Mouse (Mus musculus) cerebral cortex, adult 2 months (tissue): Measurements from ENCODE around the gene Rbpms2.

Experiments
- WGBS: fragments of 180-500 bp; shearing (Covaris S2); methylation state at CpG from one replicate; pipeline ENCODE4 v1.1.7; 2018; 5-methylcytosine and 5-hydroxymethylcytosine counted together

Gene Rbpms2

GRCm38 (mm10) chr9:65655540-65655939 lies 26.1 kb downstream of the Rbpms2 start:
- 87% methylated on average over 8 of the region's 8 CpGs for WGBS

- 80% methylated on average over 3 of the region's 3 CpGs for WGBS
Measured at GRCm38 (mm10) chr9:65657218-65657617, 27.8 kb downstream of the Rbpms2 start.

GRCm38 (mm10) chr9:65661029-65661428 lies 31.6 kb downstream of the Rbpms2 start:
- WGBS: 73% methylated on average over 5 of the region's 5 CpGs

GRCm38 (mm10) chr9:65661493-65661892 lies 32.0 kb downstream of the Rbpms2 start:
- WGBS: 90% methylated on average over 1 of the region's 1 CpGs

GRCm38 (mm10) chr9:65664163-65664562 lies 34.7 kb downstream of the Rbpms2 start:
- 4% methylated on average over 3 of the region's 3 CpGs for WGBS

- WGBS: 15% methylated on average over 5 of the region's 5 CpGs
Measured at GRCm38 (mm10) chr9:65666042-65666441, 36.6 kb downstream of the Rbpms2 start.

DNA sequence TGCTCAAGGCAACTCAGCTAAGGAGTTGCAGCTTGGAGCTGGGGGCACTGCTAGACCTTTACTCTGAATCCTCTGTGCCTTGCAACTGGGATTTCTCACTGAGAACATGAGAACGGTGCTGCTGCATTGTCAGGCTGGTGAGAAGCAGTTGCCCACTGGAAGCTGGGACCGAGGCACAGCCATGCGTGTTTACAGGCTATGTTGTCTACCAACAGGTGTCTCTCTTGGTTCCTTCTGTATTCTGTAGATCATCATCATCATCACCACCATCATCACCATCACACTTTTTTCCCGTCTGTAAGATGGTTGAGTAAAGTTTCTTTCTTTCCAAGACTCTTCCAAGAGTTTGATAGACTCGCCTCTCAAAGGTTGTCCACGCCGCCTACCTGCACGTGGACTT lies 38.3 kb downstream of the Rbpms2 start, which contains the start of gene Oaz2:
Gene Oaz2, plus strand, starts transcription at position 301 of the 400 bp plus-strand sequence.
- WGBS: 96% methylated on average over 8 of the region's 8 CpGs

GRCm38 (mm10) chr9:65671431-65671931 lies 42.0 kb downstream of the Rbpms2 start:
- 69% methylated on average over 9 of the region's 9 CpGs for WGBS

DNA sequence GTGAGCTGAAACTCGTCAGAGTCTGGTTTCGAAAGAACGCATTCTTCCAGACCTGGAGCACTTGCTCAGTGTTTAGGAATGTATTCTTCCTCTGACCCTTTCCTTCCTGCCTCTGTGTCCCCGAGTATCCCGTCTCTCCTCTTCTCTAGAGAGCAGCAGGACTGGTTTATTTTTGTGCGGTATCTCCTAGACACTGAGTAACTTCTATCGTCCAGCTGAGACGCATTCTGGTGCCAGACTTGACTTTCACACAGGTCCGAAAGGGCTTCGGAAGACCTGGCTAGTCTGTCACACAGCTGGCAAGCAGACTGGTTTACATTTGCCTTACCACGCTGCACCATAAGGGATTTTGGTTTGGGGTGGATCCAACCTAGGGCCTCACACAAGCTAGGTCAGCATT lies 43.5 kb downstream of the Rbpms2 start:
- WGBS: 66% methylated on average over 11 of the region's 11 CpGs

GRCm38 (mm10) chr9:65675461-65676357 lies 46.3 kb downstream of the Rbpms2 start:
- whole genome bisulfite sequencing: 39% methylated on average over 8 of the region's 8 CpGs

DNA sequence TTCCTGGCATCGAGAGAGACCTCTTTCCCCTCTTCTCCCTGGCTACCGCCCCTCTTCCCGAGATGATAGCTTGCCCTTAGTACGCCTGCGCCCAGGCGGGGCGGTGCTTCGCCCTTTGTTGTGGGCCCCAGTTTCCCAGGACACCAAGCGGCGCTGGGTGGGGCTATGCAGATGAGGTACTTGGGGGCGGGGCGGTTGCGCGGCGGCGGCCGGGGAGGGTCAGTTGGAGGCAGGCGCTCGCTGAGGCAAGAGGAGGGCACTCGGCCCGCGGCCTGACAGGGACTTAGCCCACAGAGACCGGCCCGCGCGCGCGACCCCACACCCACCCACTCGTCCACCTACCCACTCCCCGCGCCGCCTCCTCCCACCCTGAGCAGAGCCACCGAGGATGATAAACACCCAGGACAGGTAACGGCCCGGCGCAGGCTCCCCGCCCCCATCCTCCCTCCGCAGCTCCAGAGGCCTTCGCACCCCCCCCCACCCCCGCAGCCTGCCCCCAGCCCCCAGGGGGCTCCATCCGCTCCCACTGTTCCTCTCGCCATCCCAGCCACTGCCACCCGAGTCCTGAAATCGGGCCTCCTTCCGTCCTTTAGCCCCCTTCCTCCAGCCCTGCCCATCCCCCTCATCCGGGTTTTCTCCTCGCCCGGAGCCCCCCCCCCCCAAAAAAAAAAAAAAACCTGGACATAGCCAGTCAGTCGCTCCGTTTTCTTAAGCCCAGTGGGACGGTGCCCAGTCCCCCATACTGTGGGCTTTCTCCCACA lies 47.1 kb downstream of the Rbpms2 start:
- WGBS: under 1% methylated on average over 48 of the region's 51 CpGs

GRCm38 (mm10) chr9:65677119-65677462 lies 47.6 kb downstream of the Rbpms2 start:
- 0% methylated on average over 3 of the region's 3 CpGs for WGBS

DNA sequence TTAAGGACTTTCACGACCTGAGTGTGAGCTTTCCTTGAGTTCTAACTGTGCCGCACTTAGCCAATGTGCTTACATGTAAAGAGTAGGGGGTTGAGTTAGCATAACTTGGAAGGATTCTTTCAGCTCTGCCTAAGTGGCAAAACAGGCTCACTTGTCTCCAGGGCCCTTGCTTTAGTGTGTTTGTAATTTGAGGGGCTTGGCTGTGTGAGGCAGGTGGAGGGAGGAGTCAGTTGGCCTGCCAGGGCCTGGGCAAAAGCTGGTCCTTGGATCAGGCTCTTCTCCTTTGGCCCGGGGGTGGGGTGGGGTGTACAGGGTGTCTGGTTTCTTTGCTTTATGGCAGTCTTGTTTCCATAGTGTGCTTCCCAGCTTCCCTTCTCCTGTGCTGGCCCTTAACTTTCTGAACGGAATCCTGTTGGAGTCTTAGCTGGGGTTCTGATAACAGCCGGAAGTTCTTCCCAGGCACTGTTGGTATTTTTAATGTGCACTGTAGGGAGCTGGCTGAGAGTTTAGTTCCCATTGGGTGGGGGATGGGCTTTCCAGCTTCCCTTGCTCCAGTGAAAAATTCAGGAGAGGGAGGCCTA lies 49.8 kb downstream of the Rbpms2 start:
- WGBS: 12% methylated on average over 5 of the region's 5 CpGs

GRCm38 (mm10) chr9:65680938-65681633 lies 51.6 kb downstream of the Rbpms2 start:
- 34% methylated on average over 4 of the region's 4 CpGs for WGBS

DNA sequence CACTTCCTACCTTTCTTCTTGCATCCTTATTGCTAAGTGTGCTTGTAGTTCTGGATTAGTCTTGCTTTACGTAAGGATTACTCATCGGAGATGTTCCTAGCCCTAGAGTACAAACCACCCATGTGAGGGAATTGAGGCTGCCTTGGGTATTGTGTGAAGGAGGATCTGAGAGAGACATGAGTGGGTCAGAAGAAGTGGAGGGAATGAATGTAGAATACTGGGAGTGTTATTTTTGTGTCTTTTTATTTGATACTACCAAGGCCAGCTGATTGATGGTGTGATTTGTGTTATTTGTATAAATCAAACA lies 52.1 kb downstream of the Rbpms2 start:
- WGBS: 32% methylated on average over 2 of the region's 2 CpGs

- 89% methylated on average over 3 of the region's 3 CpGs for WGBS
Measured at GRCm38 (mm10) chr9:65682183-65682582, 52.7 kb downstream of the Rbpms2 start.

DNA sequence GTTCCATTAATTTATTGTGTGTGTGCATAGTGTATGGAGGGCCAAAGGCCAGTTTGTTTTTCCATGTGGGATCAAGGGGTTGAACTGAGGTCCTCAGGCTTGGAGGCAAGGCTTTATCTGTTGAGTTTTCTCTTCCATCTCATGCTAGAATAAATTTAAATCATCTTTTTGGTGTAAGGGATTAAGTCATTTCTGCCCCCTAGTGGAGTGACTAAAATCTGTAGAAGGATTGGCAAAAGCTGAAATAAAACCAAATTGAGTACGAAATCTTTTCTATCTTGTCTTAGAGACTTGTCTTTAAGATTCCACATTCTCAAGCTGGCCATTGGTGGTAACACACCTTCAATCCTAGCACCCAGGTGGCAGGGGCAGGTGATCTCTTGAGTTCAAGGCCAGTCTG lies 53.5 kb downstream of the Rbpms2 start:
- 17% methylated on average over 1 of the region's 1 CpGs for WGBS

DNA sequence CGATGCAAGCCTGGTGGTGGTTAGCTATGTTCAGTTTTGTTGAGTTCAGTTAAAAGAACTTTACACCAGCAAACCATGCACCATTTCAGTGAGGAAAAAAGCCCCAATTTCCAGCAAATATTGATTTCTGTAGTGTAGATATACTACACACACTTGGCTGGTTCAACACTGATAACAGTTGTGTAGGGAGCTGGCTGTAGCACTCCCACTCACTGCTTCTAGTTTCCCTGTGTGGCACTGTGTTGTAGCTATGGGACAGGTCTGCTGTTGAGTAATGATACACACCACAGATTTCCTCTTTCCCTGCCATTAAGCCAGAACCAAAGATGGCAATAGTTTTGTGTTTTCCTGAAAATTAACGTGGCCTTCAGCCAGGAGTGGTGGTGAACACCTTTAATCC lies 55.3 kb downstream of the Rbpms2 start:
- 70% methylated on average over 2 of the region's 2 CpGs for WGBS

GRCm38 (mm10) chr9:65689869-65690268 lies 60.4 kb downstream of the Rbpms2 start:
- 43% methylated on average over 2 of the region's 2 CpGs for WGBS

- 36% methylated on average over 3 of the region's 3 CpGs for WGBS
Measured at GRCm38 (mm10) chr9:65692466-65692865, 63.0 kb downstream of the Rbpms2 start.

GRCm38 (mm10) chr9:65692959-65693603 lies 63.6 kb downstream of the Rbpms2 start:
- WGBS: 55% methylated on average over 5 of the region's 5 CpGs
